Mouse (Mus musculus) brain, embryonic 14.5 days (tissue): ENCODE data around the gene Polg.

Source experiments
- CTCF ChIP-seq: fragments of 200-500 bp; IDR thresholded peaks from 2 replicates; pipeline ENCODE4 v1.5.1; 2012; ENCODE audit warnings: inconsistent platforms, mild to moderate bottlenecking, moderate library complexity, borderline replicate concordance; ENCODE audit not compliant: insufficient read depth, insufficient read length; ENCODE audit errors: extremely low read depth
- POLR2A ChIP-seq: fragments of 200-500 bp; IDR thresholded peaks from 2 replicates; pipeline ENCODE4 v1.6.1; 2012; ENCODE audit warnings: mild to moderate bottlenecking, inconsistent platforms, borderline replicate concordance; ENCODE audit not compliant: poor library complexity, insufficient read depth, insufficient read length, severe bottlenecking; ENCODE audit errors: extremely low read depth

- TF ChIP-seq POLR2A: no peak
- no peak for TF ChIP-seq CTCF
These were observed 51.5 kb downstream of the Polg start for GRCm38 (mm10) chr7:79414449-79415375.
